ENCODE assay signal across 16 mouse cellular contexts in genomic region chr3:153472583-153473471, GRCm38 (mm10).
DNase-seq lines count a peak whose midpoint lies in the region; ATAC-seq and TF ChIP-seq lines count a peak whose summit lies in the region.
"Had no signal": no experiment of that assay in that cellular context is flagged by ENCODE, and none has a peak within 500 bp of the region (broad histone marks: within the 10 kb centered on the region; RNA-seq: fewer than 3 reads in every experiment).

No protein-coding gene starts in this region.

- no peak overlapping the region for H3K27ac ChIP-seq in kidney, adult 2 months (ENCODE audit: insufficient read depth, low read depth, low read length)
- H3K27ac ChIP-seq in left cerebral cortex, adult 2 months = peak overlapping the region; percentile 20; the same call in 1 of the 2 replicates
- H3K27ac ChIP-seq in hindbrain, embryonic 11.5 days (ENCODE audit: low read depth, low read length) = no peak overlapping the region
- no peak overlapping the region for H3K27ac ChIP-seq in hindbrain, embryonic 16.5 days (ENCODE audit: low read depth, low read length)
- H3K27ac ChIP-seq: forebrain, embryonic 12.5 days had no signal

- no peak for TF ChIP-seq POLR2A in kidney, adult 2 months (IDR thresholded peaks at IDR 0.05; ENCODE audit: low read depth, low read length)

- H3K9ac ChIP-seq in hindbrain, embryonic 11.5 days (ENCODE audit: low read depth, low read length) = no peak overlapping the region
- no peak overlapping the region for H3K9ac ChIP-seq in hindbrain, embryonic 16.5 days (ENCODE audit: low read depth, low read length)
- H3K9ac ChIP-seq: forebrain, embryonic 12.5 days; liver, postnatal 0 days had no signal

- 60% methylated on average over 11 of the region's 11 CpGs for WGBS in kidney, adult 2 months
- WGBS in hindbrain, embryonic 11.5 days = 54% methylated on average over 11 of the region's 11 CpGs
- 54% methylated on average over 11 of the region's 11 CpGs for WGBS in hindbrain, embryonic 16.5 days

- H3K4me3 ChIP-seq in kidney, adult 2 months (ENCODE audit: insufficient read depth, low read depth, low read length) = no peak overlapping the region
- no peak overlapping the region for H3K4me3 ChIP-seq in left cerebral cortex, adult 2 months
- no peak overlapping the region for H3K4me3 ChIP-seq in hindbrain, embryonic 11.5 days (ENCODE audit: low read depth, low read length)
- H3K4me3 ChIP-seq in hindbrain, embryonic 16.5 days (ENCODE audit: low read length) = no peak overlapping the region
- H3K4me3 ChIP-seq: forebrain, embryonic 12.5 days had no signal

- intact Hi-C loops in left cerebral cortex, adult 2 months (cut with DNase I) = no loop called here

- no peak for TF ChIP-seq CTCF in kidney, adult 2 months (conservative IDR thresholded peaks at IDR 0.05; ENCODE audit: insufficient read depth, insufficient read length, low read depth, low read length)
- no peak for TF ChIP-seq CTCF in left cerebral cortex, adult 2 months (IDR thresholded peaks at IDR 0.05)

- no peaks in the 10 kb centered on the region for H3K9me3 ChIP-seq in hindbrain, embryonic 11.5 days (ENCODE audit: control insufficient read depth, low read length)
- H3K9me3 ChIP-seq in hindbrain, embryonic 16.5 days (ENCODE audit: control insufficient read depth, low read length) = no peaks in the 10 kb centered on the region
- H3K9me3 ChIP-seq: forebrain, embryonic 12.5 days had no signal

- no peaks in the 10 kb centered on the region for H3K4me1 ChIP-seq in kidney, adult 2 months (ENCODE audit: control insufficient read depth, insufficient read depth, low read length)
- H3K4me1 ChIP-seq in hindbrain, embryonic 11.5 days (replicated peaks; ENCODE audit: control insufficient read depth, insufficient read depth, low read length) = no peaks in the 10 kb centered on the region
- no peaks in the 10 kb centered on the region for H3K4me1 ChIP-seq in hindbrain, embryonic 16.5 days (ENCODE audit: control insufficient read depth, insufficient read depth, low read depth, low read length)
- H3K4me1 ChIP-seq: forebrain, embryonic 12.5 days had no signal

- no peak overlapping the region for H3K4me2 ChIP-seq in hindbrain, embryonic 11.5 days (replicated peaks; ENCODE audit: low read depth, low read length)
- no peak overlapping the region for H3K4me2 ChIP-seq in hindbrain, embryonic 16.5 days (ENCODE audit: low read length)
- H3K4me2 ChIP-seq: forebrain, embryonic 12.5 days; heart, embryonic 11.5 days had no signal

- no peaks in the 10 kb centered on the region for H3K27me3 ChIP-seq in kidney, adult 2 months (replicated peaks; ENCODE audit: control insufficient read depth, insufficient read depth, low read length)
- no peaks in the 10 kb centered on the region for H3K27me3 ChIP-seq in hindbrain, embryonic 11.5 days (ENCODE audit: control insufficient read depth, insufficient read depth, low read length)
- no peaks in the 10 kb centered on the region for H3K27me3 ChIP-seq in hindbrain, embryonic 16.5 days (replicated peaks; ENCODE audit: control insufficient read depth, insufficient read depth, low read length)
- H3K27me3 ChIP-seq: forebrain, embryonic 12.5 days had no signal

- peak; percentile 51 for DNase-seq in kidney, adult 2 months
- no peak for DNase-seq in kidney, postnatal 25 days
- no peak for DNase-seq in left cerebral cortex, adult 2 months (ENCODE audit: extremely low spot score in 1 of 2, low spot score in 2 of 2)
- no peak for DNase-seq in left cerebral cortex, adult 11 months (ENCODE audit: low spot score)
- peak; percentile 49 for DNase-seq in hindbrain, embryonic 11.5 days (ENCODE audit: low spot score)
- no peak for DNase-seq in urinary bladder, postnatal 36 days (ENCODE audit: low spot score in 2 of 2)
- DNase-seq: adrenal gland, postnatal 36 days; cerebellum, adult 9-10 months; liver; liver, postnatal 0 days; lung, postnatal 14 days; thymus, postnatal 4 days had no signal

- peak; percentile 56; the same call in 1 of the 2 replicates for ATAC-seq in hindbrain, embryonic 11.5 days (ENCODE audit: low FRiP score)
- peak; percentile 69; the same call in 1 of the 2 replicates for ATAC-seq in hindbrain, embryonic 16.5 days
- ATAC-seq: intestine, postnatal 0 days; liver, postnatal 0 days had no signal

- H3K36me3 ChIP-seq in kidney, adult 2 months (ENCODE audit: control insufficient read depth, insufficient read depth, low read length) = no peaks in the 10 kb centered on the region
- H3K36me3 ChIP-seq in hindbrain, embryonic 11.5 days (ENCODE audit: control insufficient read depth, insufficient read depth, low read length) = no peaks in the 10 kb centered on the region
- no peaks in the 10 kb centered on the region for H3K36me3 ChIP-seq in hindbrain, embryonic 16.5 days (ENCODE audit: control insufficient read depth, insufficient read depth, low read length)
- H3K36me3 ChIP-seq: forebrain, embryonic 12.5 days had no signal

Comparison
In these comparisons a context has a peak if more than half of its experiments do, and no peak if none do; other contexts are left out.
1. DNase-seq: peak in kidney, adult 2 months (single experiment) and hindbrain, embryonic 11.5 days (single experiment); none in kidney, postnatal 25 days (0 of 2), left cerebral cortex, adult 2 months (0 of 2), left cerebral cortex, adult 11 months (single experiment) and urinary bladder, postnatal 36 days (0 of 2).